8 mouse cellular contexts compared by ENCODE assay signal in the genomic region with DNA sequence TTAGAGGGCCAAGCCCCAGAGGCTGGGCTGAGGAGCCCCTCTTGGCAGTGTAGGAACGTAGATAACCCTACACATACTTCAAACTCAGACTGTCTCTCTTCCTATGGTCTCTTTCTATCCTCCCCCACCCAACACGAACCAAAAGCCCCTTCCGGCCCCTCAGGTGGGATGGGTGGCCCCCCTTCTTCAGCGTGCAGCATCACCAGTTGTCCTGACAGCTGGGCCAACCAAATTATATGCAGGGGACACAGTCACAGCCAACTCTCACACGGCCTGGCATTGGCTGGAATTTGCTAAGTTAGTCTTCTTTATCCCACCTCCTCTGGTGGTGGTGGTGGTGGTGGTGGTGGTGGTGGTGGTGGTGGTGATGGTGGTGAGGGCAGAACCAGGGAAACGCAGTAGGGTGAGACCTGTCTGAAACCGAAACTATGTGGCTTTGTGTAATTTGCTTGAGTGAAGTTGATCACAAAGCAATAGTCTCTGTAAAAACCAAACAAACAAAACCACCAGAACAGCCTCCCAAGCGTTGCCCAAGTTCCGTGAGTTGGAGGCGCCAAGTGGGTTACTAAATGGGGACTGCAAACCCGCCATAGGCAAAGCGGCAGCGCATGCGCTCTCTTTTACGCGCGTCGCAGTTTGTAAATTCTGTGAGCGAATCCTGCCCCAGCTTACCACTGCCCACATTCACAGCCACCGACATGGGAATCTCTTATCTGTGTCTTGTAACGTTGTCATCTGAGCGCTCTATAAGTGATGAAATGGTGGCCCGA. TPM values are rescaled to one million over a fixed set of nuclear protein-coding genes. Genes with fewer than 3 reads are reported as not detected.
DNase-seq lines count a peak whose midpoint lies in the region; ATAC-seq and TF ChIP-seq lines count a peak whose summit lies in the region.

No protein-coding gene starts in this region.

- no peak overlapping the region for H3K27ac ChIP-seq in heart, embryonic 14.5 days (replicated peaks in 1 of 2; ENCODE audit: control insufficient read depth in 1 of 2, insufficient read depth in 1 of 2, low read depth in 2 of 2, low read length in 2 of 2)
- H3K27ac ChIP-seq in CH12.LX (ENCODE audit: insufficient read depth, low read depth), result no peak overlapping the region
- no peak overlapping the region for H3K27ac ChIP-seq in forebrain, embryonic 16.5 days (ENCODE audit: low read length)
- H3K27ac ChIP-seq in liver, embryonic 16.5 days (ENCODE audit: low read length), result 0 out of 2 replicates have a peak overlapping the region, but pooled peaks have one; percentile 12

- no peak for DNase-seq in heart, postnatal 36 days
- peak; percentile 62 for DNase-seq in CH12.LX (ENCODE audit: extremely low read depth)
- peak; percentile 73 for DNase-seq in splenic B cell, adult 2 months (ENCODE audit: low read depth, low spot score)
- DNase-seq in right cerebral cortex, postnatal 36 days (ENCODE audit: low spot score in 2 of 2), result no peak
- DNase-seq in gastrocnemius, postnatal 14 days, result no peak

- no peak for TF ChIP-seq POLR2A in CH12.LX (IDR thresholded peaks at IDR 0.05; ENCODE audit: low read depth, low read length)

- in situ Hi-C loops in CH12.LX (cut with MboI; ENCODE audit: low pct_ligation_motif_present, low pct_unique_long_range_greater_than_20kb, low sequenced_read_pairs), result no loop called here

- H3K9ac ChIP-seq in heart, embryonic 14.5 days (ENCODE audit: low read length), result no peak overlapping the region
- no peak overlapping the region for H3K9ac ChIP-seq in CH12.LX (ENCODE audit: insufficient read depth, low read depth)
- no peak overlapping the region for H3K9ac ChIP-seq in forebrain, embryonic 16.5 days (replicated peaks; ENCODE audit: low read depth, low read length)
- no peak overlapping the region for H3K9ac ChIP-seq in liver, embryonic 16.5 days (ENCODE audit: low read depth, low read length)

- H3K4me2 ChIP-seq in heart, embryonic 14.5 days (ENCODE audit: low read length), result peak overlapping the region; percentile 60
- H3K4me2 ChIP-seq in CH12.LX (ENCODE audit: insufficient read depth, low read depth, poor library complexity, severe bottlenecking), result peak overlapping the region; percentile 93
- H3K4me2 ChIP-seq in forebrain, embryonic 16.5 days (ENCODE audit: low read length), result peak overlapping the region; percentile 40
- peak overlapping the region; percentile 54 for H3K4me2 ChIP-seq in liver, embryonic 16.5 days (ENCODE audit: low read depth, low read length)

- H3K27me3 ChIP-seq in heart, embryonic 14.5 days (ENCODE audit: control insufficient read depth, insufficient read depth, low read length), result peaks cover 47% of the 10 kb centered on the region
- H3K27me3 ChIP-seq in CH12.LX (replicated peaks), result peaks cover 82% of the 10 kb centered on the region
- H3K27me3 ChIP-seq in forebrain, embryonic 16.5 days (replicated peaks; ENCODE audit: control insufficient read depth, insufficient read depth, low read length), result peaks cover 10% of the 10 kb centered on the region
- peaks cover 15% of the 10 kb centered on the region for H3K27me3 ChIP-seq in liver, embryonic 16.5 days (ENCODE audit: control insufficient read depth, insufficient read depth, low read depth, low read length)
- no peaks in the 10 kb centered on the region for H3K27me3 ChIP-seq in splenic B cell, adult 2 months (ENCODE audit: control insufficient read depth, insufficient read depth, low read length, poor library complexity, severe bottlenecking)

- no peaks in the 10 kb centered on the region for H3K36me3 ChIP-seq in heart, embryonic 14.5 days (ENCODE audit: control insufficient read depth, insufficient read depth, low read length)
- no peaks in the 10 kb centered on the region for H3K36me3 ChIP-seq in CH12.LX (replicated peaks in 1 of 2; ENCODE audit: control insufficient read depth in 1 of 2, insufficient read depth in 1 of 2, low read length in 1 of 2)
- H3K36me3 ChIP-seq in forebrain, embryonic 16.5 days (ENCODE audit: control insufficient read depth, insufficient read depth), result no peaks in the 10 kb centered on the region
- H3K36me3 ChIP-seq in liver, embryonic 16.5 days (ENCODE audit: control insufficient read depth, insufficient read depth), result no peaks in the 10 kb centered on the region
- no peaks in the 10 kb centered on the region for H3K36me3 ChIP-seq in splenic B cell, adult 2 months (ENCODE audit: control insufficient read depth, insufficient read depth, low read length, poor library complexity, severe bottlenecking)

- no peak for ATAC-seq in heart, embryonic 14.5 days (ENCODE audit: insufficient number of reproducible peaks, insufficient read depth, low FRiP score, low read depth)
- no peak for ATAC-seq in forebrain, embryonic 16.5 days
- ATAC-seq in liver, embryonic 16.5 days (ENCODE audit: low read depth), result peak; percentile 12; the same call in 1 of the 2 replicates

- 32% methylated on average over 23 of the region's 23 CpGs for WGBS in heart, embryonic 14.5 days
- 38% methylated on average over 23 of the region's 23 CpGs for WGBS in forebrain, embryonic 16.5 days
- 16% methylated on average over 23 of the region's 23 CpGs for WGBS in liver, embryonic 16.5 days (ENCODE audit: insufficient replicate concordance)

- H3K9me3 ChIP-seq in heart, embryonic 14.5 days (ENCODE audit: control insufficient read depth, low read length), result no peaks in the 10 kb centered on the region
- H3K9me3 ChIP-seq in CH12.LX (replicated peaks; ENCODE audit: low read length), result no peaks in the 10 kb centered on the region
- H3K9me3 ChIP-seq in forebrain, embryonic 16.5 days (ENCODE audit: control insufficient read depth, low read length), result no peaks in the 10 kb centered on the region
- H3K9me3 ChIP-seq in liver, embryonic 16.5 days (replicated peaks; ENCODE audit: control insufficient read depth, low read length), result no peaks in the 10 kb centered on the region

- dilution Hi-C loops in CH12.LX (cut with MboI; ENCODE audit: extremely low pct_ligation_motif_present, extremely low pct_unique_long_range_greater_than_20kb, low sequenced_read_pairs), result no loop called here

- peak overlapping the region; percentile 20 to 30 for H3K4me3 ChIP-seq in heart, embryonic 14.5 days (ENCODE audit: control insufficient read depth in 1 of 2, insufficient read depth in 1 of 2, low read depth in 1 of 2, low read length in 2 of 2)
- H3K4me3 ChIP-seq in CH12.LX (replicated peaks in 1 of 3; ENCODE audit: low read depth in 2 of 3, low read length in 2 of 3, poor library complexity in 1 of 3), result peak overlapping the region in 1 of 3 experiments; percentile 8
- peak overlapping the region; percentile 17 for H3K4me3 ChIP-seq in forebrain, embryonic 16.5 days (replicated peaks; ENCODE audit: low read length)
- H3K4me3 ChIP-seq in liver, embryonic 16.5 days (ENCODE audit: low read depth, low read length), result peak overlapping the region; percentile 36; the same call in 1 of the 2 replicates

- TF ChIP-seq CTCF in CH12.LX (conservative IDR thresholded peaks at IDR 0.05 in 1 of 2, IDR thresholded peaks at IDR 0.05 in 1 of 2; ENCODE audit: low read depth in 2 of 2, low read length in 2 of 2), result no peak

- TF ChIP-seq RAD21 in CH12.LX (IDR thresholded peaks at IDR 0.05; ENCODE audit: low read depth, low read length), result no peak

- intact Hi-C loops in heart, postnatal 36 days (cut with DNase I), result loop anchor here (2.0 to 5.0 kb wide), 3 partner anchors 124 to 258 kb away; no protein-coding TSS in a partner anchor
- intact Hi-C loops in gastrocnemius, postnatal 14 days (cut with DNase I; ENCODE audit: low total_unique reads), result loop anchor here (5.0 to 10.0 kb wide), 2 partner anchors 120 to 328 kb away; no protein-coding TSS in a partner anchor

- H3K4me1 ChIP-seq in heart, embryonic 14.5 days (ENCODE audit: control insufficient read depth in 2 of 2, insufficient read depth in 2 of 2, low read length in 2 of 2), result peaks cover 0 to 3% of the 10 kb centered on the region in 2 experiments; a peak in 2 of 4 replicates
- H3K4me1 ChIP-seq in CH12.LX (ENCODE audit: control insufficient read depth in 1 of 2, insufficient read depth in 2 of 2), result peaks cover 9 to 31% of the 10 kb centered on the region in 2 experiments
- peaks cover 15% of the 10 kb centered on the region for H3K4me1 ChIP-seq in forebrain, embryonic 16.5 days (replicated peaks; ENCODE audit: control insufficient read depth, insufficient read depth, low read length)
- H3K4me1 ChIP-seq in liver, embryonic 16.5 days (ENCODE audit: control insufficient read depth, low read depth, low read length), result peaks cover 12% of the 10 kb centered on the region

- H3K79me2 ChIP-seq in CH12.LX (replicated peaks; ENCODE audit: control insufficient read depth, extremely low read depth, insufficient read depth, poor library complexity, severe bottlenecking), result no peaks in the 10 kb centered on the region

- TF ChIP-seq EP300 in CH12.LX (IDR thresholded peaks at IDR 0.05; ENCODE audit: low read length), result no peak

TF ChIP-seq in CH12.LX, 34 proteins besides CTCF, POLR2A, EP300 and RAD21 (continues in another document):
- TF ChIP-seq MAX (IDR thresholded peaks at IDR 0.05; ENCODE audit: low read length) (no peak), GABPA (IDR thresholded peaks at IDR 0.05; ENCODE audit: insufficient replicate concordance, low read depth, low read length) (no peak), ZKSCAN1 (IDR thresholded peaks at IDR 0.05; ENCODE audit: borderline replicate concordance, low read depth, low read length) (no peak), SIN3A (IDR thresholded peaks at IDR 0.05; ENCODE audit: low read length) (no peak), IRF4 (IDR thresholded peaks at IDR 0.05; ENCODE audit: low read depth, low read length) (peak; percentile 69; the same call in 1 of the 2 replicates), MYC (IDR thresholded peaks at IDR 0.05; ENCODE audit: low read depth, low read length) (no peak)

RNA-seq across cellular contexts. Expression of a gene that starts 24.1 kb away (rescaled TPM):
- 6.7 and 7.1 TPM in 2 replicates for polyA plus RNA-seq in heart, embryonic 14.5 days (2014; fragmentation: Nextera tagmentation; extraction: Ambion mirVana)
- 1 to 10 TPM; 5.8 to 7.5 TPM for total RNA-seq in heart, postnatal 36 days (2021)
- total RNA-seq in CH12.LX (2012; rRNA removed) (7.3 and 8.7 TPM in 2 replicates), CH12.LX (2014; rRNA removed) (2.8 and 4.1 TPM in 2 replicates)
- 18.4 and 22.7 TPM in 2 replicates for polyA plus RNA-seq in CH12.LX (2012; ENCODE audit: insufficient read length, low read depth)
- polyA plus RNA-seq in forebrain, embryonic 16.5 days (2015; fragmentation: Nextera tagmentation; extraction: Ambion mirVana), result 10.6 and 12.7 TPM in 2 replicates
- 10.2 and 12.3 TPM in 2 replicates for polyA plus RNA-seq in liver, embryonic 16.5 days (2015; fragmentation: Nextera tagmentation; extraction: Ambion mirVana)
- total RNA-seq in gastrocnemius, postnatal 14 days (2021), result 1 to 10 TPM; 4.4 to 6.4 TPM

RNA-seq across cellular contexts. Expression of a gene that starts 50.6 kb away (rescaled TPM):
- 15.6 and 17.8 TPM in 2 replicates for polyA plus RNA-seq in heart, embryonic 14.5 days (2014; fragmentation: Nextera tagmentation; extraction: Ambion mirVana)
- total RNA-seq in heart, postnatal 36 days (2021), result 10 to 100 TPM; 21.8 to 33.4 TPM
- total RNA-seq in CH12.LX (2012; rRNA removed) (8.8 and 12.7 TPM in 2 replicates), CH12.LX (2014; rRNA removed) (3.7 and 4.3 TPM in 2 replicates)
- polyA plus RNA-seq in CH12.LX (2012; ENCODE audit: insufficient read length, low read depth), result 15.2 and 15.9 TPM in 2 replicates
- polyA plus RNA-seq in forebrain, embryonic 16.5 days (2015; fragmentation: Nextera tagmentation; extraction: Ambion mirVana), result 40.1 and 46.8 TPM in 2 replicates
- polyA plus RNA-seq in liver, embryonic 16.5 days (2015; fragmentation: Nextera tagmentation; extraction: Ambion mirVana), result 13.6 and 15.0 TPM in 2 replicates
- total RNA-seq in gastrocnemius, postnatal 14 days (2021), result 10 to 100 TPM; 22.7 to 27.3 TPM

Comparison
In these comparisons a context has a peak if more than half of its experiments do, and no peak if none do; other contexts are left out.
1. H3K4me2 ChIP-seq: peak in every context shown above with its lines; median percentile 93 in CH12.LX; 60 in heart, embryonic 14.5 days; 54 in liver, embryonic 16.5 days; 40 in forebrain, embryonic 16.5 days.
2. DNase-seq: peak in CH12.LX (single experiment) and splenic B cell, adult 2 months (single experiment); none in heart, postnatal 36 days (0 of 2), right cerebral cortex, postnatal 36 days (0 of 2) and gastrocnemius, postnatal 14 days (single experiment).